Mouse (Mus musculus) lung, adult 2 months (tissue): ENCODE data around the gene Fkbp15.

Source experiments
- CTCF ChIP-seq: fragments of 200-500 bp; IDR thresholded peaks from 2 replicates; pipeline ENCODE4 v1.5.1; 2011; ENCODE audit warnings: mild to moderate bottlenecking, low read length, control low read depth; ENCODE audit not compliant: insufficient read depth
- POLR2A ChIP-seq: fragments of 200-500 bp; IDR thresholded peaks from 2 replicates; pipeline ENCODE4 v1.6.1; 2011; ENCODE audit warnings: low read depth, mild to moderate bottlenecking, control low read depth, low read length, borderline replicate concordance; ENCODE audit errors: extremely low read depth

DNA sequence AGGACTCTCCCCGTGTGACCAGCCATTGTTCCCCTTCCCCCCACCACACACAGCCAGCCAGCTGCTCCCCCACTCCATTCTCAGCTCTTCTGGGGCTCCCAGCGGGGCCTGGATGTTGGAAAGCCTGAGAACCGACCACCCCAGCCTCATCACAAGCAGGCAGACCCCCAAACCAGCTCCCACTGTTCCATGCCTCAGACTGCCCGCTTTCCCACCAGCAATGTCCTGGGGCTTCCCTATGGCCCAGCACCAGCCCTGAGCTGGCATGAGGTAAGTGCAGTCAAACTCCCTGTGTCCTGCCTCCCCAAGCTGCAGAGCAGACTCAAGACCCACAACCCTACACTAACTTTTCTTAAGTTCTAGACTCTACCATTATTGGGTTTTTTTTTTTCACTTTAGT lies 45.8 kb upstream of the Fkbp15 start:
- no peak for TF ChIP-seq CTCF
- TF ChIP-seq POLR2A: no peak
